In the genomic region with DNA sequence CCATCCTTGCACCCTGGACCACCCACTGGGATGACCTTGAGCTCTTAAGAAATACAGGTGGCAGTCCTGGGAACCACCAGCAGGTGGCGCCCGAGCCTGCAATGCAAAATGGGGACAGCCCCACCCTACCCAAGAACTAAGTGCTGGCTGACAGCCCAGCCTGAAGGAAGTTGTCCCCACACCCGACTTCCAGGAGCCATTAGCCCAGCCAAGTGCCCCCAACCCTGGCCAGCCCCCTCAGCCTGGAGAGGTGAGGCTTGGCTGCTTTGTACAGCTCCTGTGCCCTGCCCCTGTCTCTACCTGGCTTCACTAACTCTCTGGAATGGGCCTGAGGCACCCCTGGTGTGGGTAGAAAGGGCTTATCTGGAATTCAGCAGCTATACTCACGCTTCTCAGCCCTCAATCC, we compare ENCODE assay signal across 8 mouse cellular contexts. TPM values are rescaled to one million over a fixed set of nuclear protein-coding genes. Genes with fewer than 3 reads are reported as not detected.
DNase-seq lines count a peak whose midpoint lies in the region; ATAC-seq lines count a peak whose summit lies in the region.

No protein-coding gene starts in this region.

- H3K4me2 ChIP-seq in hindbrain, embryonic 16.5 days (ENCODE audit: low read length): no peak overlapping the region

- no peaks in the 10 kb centered on the region for H3K36me3 ChIP-seq in hindbrain, embryonic 16.5 days (ENCODE audit: control insufficient read depth, insufficient read depth, low read length)

- peaks cover 36% of the 10 kb centered on the region for H3K4me1 ChIP-seq in hindbrain, embryonic 16.5 days (ENCODE audit: control insufficient read depth, insufficient read depth, low read depth, low read length)

- peak; percentile 83 for DNase-seq in T-cell, adult 2 months (ENCODE audit: low spot score)
- DNase-seq in cerebellum, postnatal 36 days: peak; percentile 88 to 91
- peak; percentile 91 for DNase-seq in gastrocnemius, adult 18-20 months (ENCODE audit: low spot score)
- DNase-seq in left cerebral cortex, adult 18-20 months (ENCODE audit: low spot score in 2 of 2): peak; percentile 89 to 93
- peak; percentile 91 to 92 for DNase-seq in right cerebral cortex, postnatal 10 days (ENCODE audit: low spot score in 2 of 2)
- DNase-seq in urinary bladder, postnatal 14 days (ENCODE audit: low spot score): peak; percentile 92

- peak; percentile 34; the same call in 1 of the 2 replicates for ATAC-seq in hindbrain, embryonic 16.5 days
- ATAC-seq in megakaryocyte, adult 5-6 weeks (ENCODE audit: poor library complexity, severe bottlenecking): peak; percentile 92

- no peaks in the 10 kb centered on the region for H3K9me3 ChIP-seq in hindbrain, embryonic 16.5 days (ENCODE audit: control insufficient read depth, low read length)

- H3K4me3 ChIP-seq in hindbrain, embryonic 16.5 days (ENCODE audit: low read length): no peak overlapping the region

- no peaks in the 10 kb centered on the region for H3K27me3 ChIP-seq in hindbrain, embryonic 16.5 days (replicated peaks; ENCODE audit: control insufficient read depth, insufficient read depth, low read length)

- H3K27ac ChIP-seq in hindbrain, embryonic 16.5 days (ENCODE audit: low read depth, low read length): 0 out of 2 replicates have a peak overlapping the region, but pooled peaks have one; percentile 18

- 10% methylated on average over 4 of the region's 4 CpGs for WGBS in hindbrain, embryonic 16.5 days

- H3K9ac ChIP-seq in hindbrain, embryonic 16.5 days (ENCODE audit: low read depth, low read length): no peak overlapping the region; the same call in 1 of the 2 replicates

RNA-seq across cellular contexts. Expression of a gene that starts 4.1 kb away (rescaled TPM):
- under 1 TPM in 1 of 2 experiments, not detected in 1; 0.09 TPM for total RNA-seq in gastrocnemius, adult 18-20 months (2021)
- 0.61 and 0.87 TPM in 2 replicates for polyA plus RNA-seq in hindbrain, embryonic 16.5 days (2015; fragmentation: Nextera tagmentation; extraction: Ambion mirVana)
- 1 to 10 TPM; 1.2 to 1.6 TPM for total RNA-seq in left cerebral cortex, adult 18-20 months (2021)
- total RNA-seq in megakaryocyte, adult 5-6 weeks (2015): 0.07 TPM in 1 of 2 replicates, not detected in the other
- total RNA-seq in megakaryocyte, adult 5-6 weeks (2017): 1.7 and 2.2 TPM in 2 replicates

RNA-seq across cellular contexts. Expression of a gene that starts 9.9 kb away (rescaled TPM):
- 10 to 100 TPM; 16.6 to 16.9 TPM for total RNA-seq in gastrocnemius, adult 18-20 months (2021)
- 135 TPM in 2 replicates for polyA plus RNA-seq in hindbrain, embryonic 16.5 days (2015; fragmentation: Nextera tagmentation; extraction: Ambion mirVana)
- 10 to 100 TPM; 86.0 to 86.7 TPM for total RNA-seq in left cerebral cortex, adult 18-20 months (2021)
- total RNA-seq in megakaryocyte, adult 5-6 weeks (2015): 15.4 and 16.4 TPM in 2 replicates
- 18.9 and 25.4 TPM in 2 replicates for total RNA-seq in megakaryocyte, adult 5-6 weeks (2017)

RNA-seq across cellular contexts. Expression of a gene that starts 36.6 kb away (rescaled TPM):
- 10 to 100 TPM; 23.0 to 24.3 TPM for total RNA-seq in gastrocnemius, adult 18-20 months (2021)
- 21.2 and 24.6 TPM in 2 replicates for polyA plus RNA-seq in hindbrain, embryonic 16.5 days (2015; fragmentation: Nextera tagmentation; extraction: Ambion mirVana)
- total RNA-seq in left cerebral cortex, adult 18-20 months (2021): 10 to 100 TPM; 53.9 to 65.2 TPM
- 53.3 and 55.4 TPM in 2 replicates for total RNA-seq in megakaryocyte, adult 5-6 weeks (2015)
- total RNA-seq in megakaryocyte, adult 5-6 weeks (2017): 103 and 110 TPM in 2 replicates

RNA-seq across cellular contexts. Expression of a gene that starts 52.6 kb away (rescaled TPM):
- 10 to 100 TPM; 10.0 to 11.1 TPM for total RNA-seq in gastrocnemius, adult 18-20 months (2021)
- 92.6 and 97.9 TPM in 2 replicates for polyA plus RNA-seq in hindbrain, embryonic 16.5 days (2015; fragmentation: Nextera tagmentation; extraction: Ambion mirVana)
- total RNA-seq in left cerebral cortex, adult 18-20 months (2021): 10 to 100 TPM; 14.6 to 19.2 TPM
- total RNA-seq in megakaryocyte, adult 5-6 weeks (2015): 66.7 and 67.7 TPM in 2 replicates
- 71.2 and 77.4 TPM in 2 replicates for total RNA-seq in megakaryocyte, adult 5-6 weeks (2017)

RNA-seq across cellular contexts. Expression of a gene that starts 54.4 kb away (rescaled TPM):
- 10 to 100 TPM in 1 of 2 experiments, 1 to 10 TPM in 1; 5.9 to 16.7 TPM for total RNA-seq in gastrocnemius, adult 18-20 months (2021)
- polyA plus RNA-seq in hindbrain, embryonic 16.5 days (2015; fragmentation: Nextera tagmentation; extraction: Ambion mirVana): 60.8 and 61.8 TPM in 2 replicates
- 10 to 100 TPM; 61.3 to 66.7 TPM for total RNA-seq in left cerebral cortex, adult 18-20 months (2021)
- total RNA-seq in megakaryocyte, adult 5-6 weeks (2015): 40.0 and 40.7 TPM in 2 replicates
- total RNA-seq in megakaryocyte, adult 5-6 weeks (2017): 26.4 and 34.4 TPM in 2 replicates
